Mouse (Mus musculus) MEL (cell line): Measurements from ENCODE around the gene Map4k1. TPM values are rescaled to one million over a fixed set of nuclear protein-coding genes. Genes with fewer than 3 reads are reported as not detected.

Experiments used
- DNase-seq: peaks from one replicate; pipeline ENCODE4 v3.0.0; 2011; ENCODE audit warnings: low read depth, low spot score
- H3K27ac ChIP-seq: 2 replicates; pipeline ENCODE4 v1.5.1; 2012; ENCODE audit warnings: low read depth, mild to moderate bottlenecking, control low read depth, low read length, moderate library complexity; ENCODE audit not compliant: control insufficient read depth
- H3K27me3 ChIP-seq, 2 experiments: fragments of 150-350 bp in 1 of 2; sonication (generic) in 1 of 2; 2 replicates each; pipeline ENCODE4 v1.6.1; 2012; ENCODE audit warnings: low read length in 2 of 2, mild to moderate bottlenecking in 2 of 2, improper control_type of control experiment in 1 of 2, moderate library complexity in 1 of 2; ENCODE audit not compliant: insufficient read depth in 2 of 2, control insufficient read depth in 1 of 2
- H3K36me3 ChIP-seq, 2 experiments: 2 replicates each; pipeline ENCODE4 v1.6.1; 2012 to 2014; ENCODE audit warnings: low read length in 2 of 2, improper control_type of control experiment in 1 of 2, inconsistent platforms in 1 of 2, mild to moderate bottlenecking in 1 of 2; ENCODE audit not compliant: insufficient read depth in 2 of 2, control insufficient read depth in 1 of 2
- H3K4me1 ChIP-seq, 2 experiments: fragments of 150-350 bp in 1 of 2; sonication (generic) in 1 of 2; 2 replicates each; pipeline ENCODE4 v1.6.1; 2012; ENCODE audit warnings: low read length in 2 of 2, improper control_type of control experiment in 1 of 2, mild to moderate bottlenecking in 1 of 2; ENCODE audit not compliant: insufficient read depth in 2 of 2, control insufficient read depth in 1 of 2
- H3K4me3 ChIP-seq, 2 experiments: fragments of 150-350 bp in 1 of 2; sonication (generic) in 1 of 2; 2 replicates each; pipeline ENCODE4 v1.5.1; 2012; ENCODE audit warnings: low read depth in 2 of 2, low read length in 2 of 2, mild to moderate bottlenecking in 2 of 2, moderate library complexity in 2 of 2, control low read depth in 1 of 2, improper control_type of control experiment in 1 of 2; ENCODE audit not compliant: control insufficient read depth in 1 of 2, insufficient read depth in 1 of 2
- H3K79me2 ChIP-seq: 2 replicates; pipeline ENCODE4 v1.6.1; 2012; ENCODE audit warnings: mild to moderate bottlenecking, low read length, moderate library complexity; ENCODE audit not compliant: control insufficient read depth, poor library complexity, insufficient read depth
- H3K9ac ChIP-seq: 2 replicates; pipeline ENCODE4 v1.6.1; 2012; ENCODE audit warnings: low read depth, mild to moderate bottlenecking, control low read depth, low read length, moderate library complexity; ENCODE audit not compliant: control insufficient read depth, poor library complexity, severe bottlenecking
- H3K9me3 ChIP-seq: fragments of 150-350 bp; sonication (generic); replicated peaks from 2 replicates; pipeline ENCODE4 v1.6.1; 2012; ENCODE audit warnings: mild to moderate bottlenecking, low read length, improper control_type of control experiment, moderate library complexity; ENCODE audit not compliant: insufficient read depth
- CHD1 ChIP-seq: IDR thresholded peaks from 2 replicates; pipeline ENCODE4 v1.6.1; 2012; ENCODE audit warnings: low read depth, mild to moderate bottlenecking, inconsistent platforms, low read length, improper control_type of control experiment
- CHD2 ChIP-seq: IDR thresholded peaks from 2 replicates; pipeline ENCODE4 v1.6.1; 2011; ENCODE audit warnings: low read length, improper control_type of control experiment
- CTCF ChIP-seq, 3 experiments: IDR thresholded peaks in 2 of 3; conservative IDR thresholded peaks in 1 of 3; 2 replicates each; pipeline ENCODE4 v1.5.1; 2011 to 2012; ENCODE audit warnings: low read length in 3 of 3, low read depth in 2 of 3, mild to moderate bottlenecking in 2 of 3, improper control_type of control experiment in 1 of 3, inconsistent platforms in 1 of 3, mixed read lengths in 1 of 3, moderate library complexity in 1 of 3; ENCODE audit not compliant: control insufficient read depth in 1 of 3, insufficient read depth in 1 of 3, poor library complexity in 1 of 3, severe bottlenecking in 1 of 3
- ETS1 ChIP-seq: IDR thresholded peaks from 2 replicates; pipeline ENCODE4 v1.6.1; 2012; ENCODE audit warnings: low read depth, mild to moderate bottlenecking, inconsistent platforms, low read length, improper control_type of control experiment, moderate library complexity
- GABPA ChIP-seq: IDR thresholded peaks from 2 replicates; pipeline ENCODE4 v1.6.1; 2012; ENCODE audit warnings: low read depth, mild to moderate bottlenecking, inconsistent platforms, low read length, improper control_type of control experiment, moderate library complexity
- HCFC1 ChIP-seq: IDR thresholded peaks from 2 replicates; pipeline ENCODE4 v1.6.1; 2012; ENCODE audit warnings: low read depth, mild to moderate bottlenecking, inconsistent platforms, low read length, improper control_type of control experiment, moderate library complexity
- KAT2A ChIP-seq: conservative IDR thresholded peaks from 2 replicates; pipeline ENCODE4 v1.6.1; 2012; ENCODE audit warnings: low read depth, low read length, improper control_type of control experiment, inconsistent platforms
- MAFK ChIP-seq: IDR thresholded peaks from 2 replicates; pipeline ENCODE4 v1.6.1; 2011; ENCODE audit warnings: low read depth, mild to moderate bottlenecking, low read length, improper control_type of control experiment, borderline replicate concordance
- MAX ChIP-seq: IDR thresholded peaks from 2 replicates; pipeline ENCODE4 v1.6.1; 2011; ENCODE audit warnings: low read length, improper control_type of control experiment
- MAZ ChIP-seq: IDR thresholded peaks from 2 replicates; pipeline ENCODE4 v1.6.1; 2012; ENCODE audit warnings: low read depth, mild to moderate bottlenecking, inconsistent platforms, low read length, improper control_type of control experiment
- MEF2A ChIP-seq: IDR thresholded peaks from 2 replicates; pipeline ENCODE4 v1.6.1; 2014; ENCODE audit warnings: low read depth, mild to moderate bottlenecking, inconsistent platforms, low read length, improper control_type of control experiment; ENCODE audit not compliant: poor library complexity, insufficient replicate concordance, severe bottlenecking; ENCODE audit errors: extremely low read depth
- MXI1 ChIP-seq: IDR thresholded peaks from 2 replicates; pipeline ENCODE4 v1.6.1; 2011; ENCODE audit warnings: mild to moderate bottlenecking, low read depth, low read length, improper control_type of control experiment
- MYC ChIP-seq: IDR thresholded peaks from 2 replicates; pipeline ENCODE4 v1.6.1; 2011; ENCODE audit warnings: low read depth, mild to moderate bottlenecking, low read length, improper control_type of control experiment, moderate library complexity
- NELFE ChIP-seq: IDR thresholded peaks from 2 replicates; pipeline ENCODE4 v1.6.1; 2011; ENCODE audit warnings: low read depth, low read length, improper control_type of control experiment
- NRF1 ChIP-seq: IDR thresholded peaks from 2 replicates; pipeline ENCODE4 v1.6.1; 2014; ENCODE audit warnings: low read depth, mild to moderate bottlenecking, inconsistent platforms, low read length, improper control_type of control experiment, moderate library complexity; ENCODE audit not compliant: poor library complexity, insufficient read depth, severe bottlenecking
- POLR2A ChIP-seq, 2 experiments: IDR thresholded peaks; 2 replicates each; pipeline ENCODE4 v1.6.1; 2011 to 2012; ENCODE audit warnings: low read length in 2 of 2, mild to moderate bottlenecking in 2 of 2, control low read depth in 1 of 2, improper control_type of control experiment in 1 of 2, low read depth in 1 of 2, moderate library complexity in 1 of 2; ENCODE audit not compliant: control insufficient read depth in 1 of 2, insufficient read depth in 1 of 2, poor library complexity in 1 of 2
- POLR2AphosphoS2 ChIP-seq: IDR thresholded peaks from 2 replicates; pipeline ENCODE4 v1.6.1; 2011; ENCODE audit warnings: low read length, improper control_type of control experiment
- POLR2AphosphoS5 ChIP-seq: IDR thresholded peaks from 2 replicates; pipeline ENCODE4 v1.6.1; 2012; ENCODE audit warnings: low read depth, borderline replicate concordance, mild to moderate bottlenecking, inconsistent platforms, low read length, moderate library complexity, mixed read lengths
- RAD21 ChIP-seq: IDR thresholded peaks from 2 replicates; pipeline ENCODE4 v1.6.1; 2011; ENCODE audit warnings: mild to moderate bottlenecking, low read depth, low read length, improper control_type of control experiment
- RCOR1 ChIP-seq: IDR thresholded peaks from 2 replicates; pipeline ENCODE4 v1.6.1; 2012; ENCODE audit warnings: low read depth, mild to moderate bottlenecking, inconsistent platforms, low read length, improper control_type of control experiment
- TBP ChIP-seq: IDR thresholded peaks from 2 replicates; pipeline ENCODE4 v1.8.0; 2011; ENCODE audit warnings: low read depth, low read length, improper control_type of control experiment
- TCF12 ChIP-seq: IDR thresholded peaks from 2 replicates; pipeline ENCODE4 v1.6.1; 2014; ENCODE audit warnings: low read depth, mild to moderate bottlenecking, inconsistent platforms, low read length, improper control_type of control experiment, moderate library complexity
- UBTF ChIP-seq: IDR thresholded peaks from 2 replicates; pipeline ENCODE4 v1.6.1; 2012; ENCODE audit warnings: low read depth, mild to moderate bottlenecking, inconsistent platforms, low read length, improper control_type of control experiment, moderate library complexity, borderline replicate concordance; ENCODE audit not compliant: insufficient read depth
- USF1 ChIP-seq: IDR thresholded peaks from 2 replicates; pipeline ENCODE4 v1.6.1; 2014; ENCODE audit warnings: low read depth, mild to moderate bottlenecking, inconsistent platforms, low read length, improper control_type of control experiment, moderate library complexity
- USF2 ChIP-seq, 2 experiments: IDR thresholded peaks; 2 replicates each; pipeline ENCODE4 v1.6.1; 2011 to 2012; ENCODE audit warnings: improper control_type of control experiment in 2 of 2, low read length in 2 of 2, borderline replicate concordance in 1 of 2, inconsistent platforms in 1 of 2, low read depth in 1 of 2, mild to moderate bottlenecking in 1 of 2; ENCODE audit not compliant: insufficient read depth in 1 of 2
- ZKSCAN1 ChIP-seq: IDR thresholded peaks from 2 replicates; pipeline ENCODE4 v1.6.1; 2012; ENCODE audit warnings: low read depth, mild to moderate bottlenecking, inconsistent platforms, low read length, improper control_type of control experiment, moderate library complexity
- ZMIZ1 ChIP-seq: IDR thresholded peaks from 2 replicates; pipeline ENCODE4 v1.6.1; 2012; ENCODE audit warnings: low read depth, mild to moderate bottlenecking, inconsistent platforms, low read length, improper control_type of control experiment, moderate library complexity
- ZNF384 ChIP-seq: IDR thresholded peaks from 2 replicates; pipeline ENCODE4 v1.6.1; 2012; ENCODE audit warnings: low read depth, mild to moderate bottlenecking, inconsistent platforms, low read length, improper control_type of control experiment
- polyA plus RNA-seq, 2 experiments: library from polyadenylated mRNA; stranded (reverse) in 1 of 2; unstranded in 1 of 2; fragments of >175 nt in 1 of 2; fragments of >200 nt in 1 of 2; gene quantifications; 2 replicates each; pipeline versions ENCODE4 v1.2.1 to v1.2.4; 2012; ENCODE audit warnings: low replicate concordance in 2 of 2, low read depth in 1 of 2; ENCODE audit not compliant: insufficient read length in 2 of 2, insufficient read depth in 1 of 2, missing spikeins in 1 of 2
- total RNA-seq: library from RNA; depleted of rRNA; stranded (reverse); fragments of 300-350 nt; gene quantifications from 2 replicates; pipeline ENCODE4 v1.2.3, GENCODE M21; 2012

Map4k1 gene
- total and polyA plus RNA-seq, 3 experiments: 17.3 to 50.8 TPM; not detected in 1

DNA sequence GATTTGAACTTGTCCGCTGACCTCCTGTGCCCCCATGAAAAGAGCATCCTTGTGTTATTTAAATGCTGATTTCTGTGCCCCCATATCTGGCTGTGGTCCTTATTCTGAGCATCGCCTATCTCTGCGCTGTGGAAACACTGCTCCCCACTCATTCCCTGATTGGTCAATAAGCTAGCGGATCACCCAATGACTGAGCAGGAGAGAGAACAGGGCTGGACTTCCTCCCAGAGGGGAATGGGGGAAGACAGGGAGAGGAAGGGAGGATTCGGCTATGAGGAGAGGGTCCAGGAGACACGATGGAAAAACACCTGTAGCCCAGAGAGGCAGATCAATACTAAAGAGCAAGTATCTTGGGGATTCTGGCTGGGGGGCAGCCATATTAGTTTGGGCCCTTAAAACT lies 46.9 kb downstream of the Map4k1 start:
- H3K4me1 ChIP-seq: peaks cover 6 to 27% of the 10 kb centered on the region in 2 experiments
- no peak overlapping the region for H3K9ac ChIP-seq

DNA sequence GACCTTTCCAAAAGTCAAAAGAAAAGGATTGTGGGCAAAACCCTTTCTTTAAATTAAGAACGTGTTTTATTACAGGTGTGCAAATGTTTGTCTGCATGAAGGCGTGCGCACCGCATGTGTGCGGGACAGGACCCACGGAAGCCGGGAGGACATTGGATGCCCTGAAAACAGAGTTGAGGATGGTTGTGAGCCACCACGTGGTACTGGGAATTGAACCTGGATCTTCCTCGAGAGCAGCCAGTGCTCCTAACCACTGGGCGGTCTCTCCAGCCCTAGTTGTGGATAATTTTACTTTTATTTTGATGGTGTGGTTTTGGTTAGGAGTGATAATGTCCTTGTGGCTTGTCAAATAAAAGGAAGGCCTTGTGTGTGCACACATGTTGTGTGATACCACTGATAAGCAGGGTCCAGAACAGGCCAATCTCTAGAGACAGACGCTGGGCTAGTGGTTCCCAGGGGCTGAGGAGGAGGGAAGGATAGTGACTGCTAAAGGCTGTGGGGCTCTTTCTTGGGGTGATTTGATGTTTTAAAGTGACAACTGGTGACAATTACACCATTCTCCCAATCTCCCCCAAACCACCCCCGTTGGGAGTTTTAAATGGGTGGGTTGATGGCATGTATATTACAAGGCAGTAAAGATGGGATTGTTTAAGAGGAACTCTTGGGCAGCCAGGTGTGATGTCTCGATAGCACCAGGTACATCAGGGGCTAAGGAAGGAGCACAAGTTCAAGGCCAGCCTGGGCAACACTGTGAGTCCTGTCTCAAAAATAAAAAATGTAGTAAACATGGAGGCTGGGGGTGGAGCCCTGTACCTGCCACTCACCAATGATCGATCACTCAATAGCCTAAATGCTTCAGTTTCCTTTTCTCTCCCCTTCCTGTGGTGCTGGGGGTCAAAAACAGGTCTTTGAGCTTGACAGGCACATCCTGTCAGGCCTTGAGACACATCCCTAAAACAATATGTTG lies 48.1 kb downstream of the Map4k1 start:
- no peaks in the 10 kb centered on the region for H3K9me3 ChIP-seq
- peak overlapping the region; percentile 72 for H3K27ac ChIP-seq
- H3K9ac ChIP-seq: peak overlapping the region; percentile 11; the same call in 1 of the 2 replicates
- DNase-seq: peak; percentile 94
- no peaks in the 10 kb centered on the region for H3K27me3 ChIP-seq
- no peaks in the 10 kb centered on the region for H3K79me2 ChIP-seq
- peaks cover 0 to 21% of the 10 kb centered on the region in 2 experiments; a peak in 2 of 4 replicates for H3K36me3 ChIP-seq
- peak overlapping the region in 1 of 2 experiments; percentile 16; a peak in 1 of 4 replicates for H3K4me3 ChIP-seq
- peaks cover 6 to 27% of the 10 kb centered on the region in 2 experiments for H3K4me1 ChIP-seq
- TF ChIP-seq TBP (0 out of 2 replicates have a peak, but pooled peaks have one; percentile 26), MAFK (peak; percentile 95; the same call in 1 of the 2 replicates), MEF2A (peak; percentile 42; the same call in 1 of the 2 replicates), ZNF384 (no peak), MAX (peak; percentile 91), HCFC1 (peak; percentile 58), MYC (peak; percentile 96), NELFE (no peak), CHD2 (no peak; the same call in 1 of the 2 replicates), GABPA (no peak), RCOR1 (peak; percentile 96), USF2 (IDR thresholded peaks at IDR 0.05; ENCODE audit: borderline replicate concordance in 1 of 2, insufficient read depth in 1 of 2, low read depth in 1 of 2, low read length in 2 of 2) (no peak), NRF1 (no peak), KAT2A (no peak), ZMIZ1 (0 out of 2 replicates have a peak, but pooled peaks have one; percentile 37), POLR2A (IDR thresholded peaks at IDR 0.05; ENCODE audit: control insufficient read depth in 1 of 2, insufficient read depth in 1 of 2, low read depth in 1 of 2, low read length in 2 of 2, poor library complexity in 1 of 2) (no peak), CHD1 (no peak), UBTF (no peak), MXI1 (peak; percentile 91), RAD21 (no peak), ZKSCAN1 (no peak), TCF12 (peak; percentile 99), MAZ (peak; percentile 81), CTCF (IDR thresholded peaks at IDR 0.05 in 2 of 3, conservative IDR thresholded peaks at IDR 0.05 in 1 of 3; ENCODE audit: control insufficient read depth in 1 of 3, insufficient read depth in 1 of 3, low read depth in 2 of 3, low read length in 3 of 3, poor library complexity in 1 of 3, severe bottlenecking in 1 of 3) (no peak)

More for the DNA sequence above, 46.9 kb downstream of the Map4k1 start:
- Histone ChIP-seq H3K4me3 (no peak overlapping the region), H3K36me3 (peaks cover 0 to 21% of the 10 kb centered on the region in 2 experiments; a peak in 2 of 4 replicates), H3K9me3 (no peaks in the 10 kb centered on the region), H3K79me2 (no peaks in the 10 kb centered on the region), H3K27me3 (no peaks in the 10 kb centered on the region), H3K27ac (no peak overlapping the region)
- no peak for DNase-seq
- no peak for TF ChIP-seq USF1
- no peak for TF ChIP-seq ZNF384
- no peak for TF ChIP-seq POLR2AphosphoS5
- no peak for TF ChIP-seq ZMIZ1
- no peak for TF ChIP-seq POLR2AphosphoS2
- no peak for TF ChIP-seq MAZ
- no peak for TF ChIP-seq MYC
- TF ChIP-seq TBP: no peak
- no peak for TF ChIP-seq RCOR1
- no peak for TF ChIP-seq TCF12
- no peak for TF ChIP-seq ETS1
